ENCODE assay signal across 8 mouse cellular contexts in the genomic region with DNA sequence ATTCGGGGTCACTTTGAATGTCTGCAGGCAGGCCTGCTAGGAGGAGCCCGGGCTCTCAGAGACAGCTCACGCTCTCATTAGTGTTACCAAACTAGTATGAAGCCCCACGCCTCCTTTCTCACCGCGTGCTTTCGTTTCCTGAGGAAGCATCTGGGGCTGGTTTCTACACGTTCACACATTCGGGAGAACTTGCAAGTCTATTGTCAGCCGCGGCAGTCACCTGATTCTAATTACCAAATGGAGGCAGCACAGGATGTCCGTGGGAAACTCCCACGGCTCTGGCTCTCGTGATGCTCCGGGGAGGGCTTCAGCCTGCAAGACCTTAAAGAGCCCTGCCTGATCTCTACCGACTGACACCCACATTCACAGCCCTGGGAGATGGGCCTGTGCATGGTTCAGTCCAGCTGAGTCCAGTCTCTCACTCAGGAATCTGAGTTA. TPM values are rescaled to one million over a fixed set of nuclear protein-coding genes. Genes with fewer than 3 reads are reported as not detected.
DNase-seq lines count a peak whose midpoint lies in the region; ATAC-seq and TF ChIP-seq lines count a peak whose summit lies in the region.

No protein-coding gene starts in this region.

- no peak for ATAC-seq in forebrain, postnatal 0 days
- ATAC-seq in lung, embryonic 16.5 days (ENCODE audit: low read depth) = peak; percentile 16

- DNase-seq in ES-CJ7 (ENCODE audit: low read depth, low spot score) = peak; percentile 81
- DNase-seq in c-Kit-positive CD71-negative TER-119-negative erythroid progenitor cells, embryonic 14.5 days (ENCODE audit: low read depth) = peak; percentile 88
- peak; percentile 66 for DNase-seq in forebrain, postnatal 0 days
- DNase-seq in heart, postnatal 4 days = peak; percentile 82
- DNase-seq in layer of hippocampus, adult 8-10 months (ENCODE audit: low spot score in 2 of 2) = peak; percentile 63 to 69
- peak; percentile 41 for DNase-seq in ovary, postnatal 10 days (ENCODE audit: low spot score)
- peak; percentile 69 to 70 for DNase-seq in thymus, postnatal 10 days (ENCODE audit: low spot score in 2 of 2)

- peaks cover 23% of the 10 kb centered on the region for H3K4me1 ChIP-seq in forebrain, postnatal 0 days (ENCODE audit: insufficient read depth)
- peaks cover 36% of the 10 kb centered on the region for H3K4me1 ChIP-seq in lung, embryonic 16.5 days (replicated peaks; ENCODE audit: control insufficient read depth, insufficient read depth, low read length)

- peak overlapping the region; percentile 47 for H3K4me2 ChIP-seq in forebrain, postnatal 0 days (ENCODE audit: low read depth)
- peak overlapping the region; percentile 52 for H3K4me2 ChIP-seq in lung, embryonic 16.5 days (ENCODE audit: low read depth, low read length)

- no peak for TF ChIP-seq CTCF in forebrain, postnatal 0 days (IDR thresholded peaks at IDR 0.05; ENCODE audit: low read depth)

- H3K27ac ChIP-seq in forebrain, postnatal 0 days (ENCODE audit: low read depth, low read length) = no peak overlapping the region; the same call in 1 of the 2 replicates
- H3K27ac ChIP-seq in lung, embryonic 16.5 days (ENCODE audit: low read length) = peak overlapping the region; percentile 100

- peak overlapping the region; percentile 22; the same call in 1 of the 2 replicates for H3K9ac ChIP-seq in forebrain, postnatal 0 days
- peak overlapping the region; percentile 52 for H3K9ac ChIP-seq in lung, embryonic 16.5 days (ENCODE audit: low read length)

- peak overlapping the region; percentile 16; the same call in 1 of the 2 replicates for H3K4me3 ChIP-seq in forebrain, postnatal 0 days (ENCODE audit: low read depth, low read length)
- peak overlapping the region; percentile 37 for H3K4me3 ChIP-seq in lung, embryonic 16.5 days (ENCODE audit: low read length)

- no peaks in the 10 kb centered on the region for H3K27me3 ChIP-seq in forebrain, postnatal 0 days (ENCODE audit: insufficient read depth, low read length)
- H3K27me3 ChIP-seq in lung, embryonic 16.5 days (ENCODE audit: control insufficient read depth, insufficient read depth, low read depth, low read length) = no peaks in the 10 kb centered on the region

- no peaks in the 10 kb centered on the region for H3K9me3 ChIP-seq in forebrain, postnatal 0 days (ENCODE audit: low read length)
- H3K9me3 ChIP-seq in lung, embryonic 16.5 days (ENCODE audit: control insufficient read depth, low read length) = no peaks in the 10 kb centered on the region

- 2% methylated on average over 16 of the region's 16 CpGs for WGBS in forebrain, postnatal 0 days
- WGBS in lung, embryonic 16.5 days = 3% methylated on average over 16 of the region's 16 CpGs

- peaks cover under 1% of the 10 kb centered on the region; the same call in 1 of the 2 replicates for H3K36me3 ChIP-seq in forebrain, postnatal 0 days (ENCODE audit: insufficient read depth)
- H3K36me3 ChIP-seq in lung, embryonic 16.5 days (ENCODE audit: control insufficient read depth, insufficient read depth, low read length) = peaks cover 8% of the 10 kb centered on the region

RNA-seq across cellular contexts. Expression of a gene that starts 3.0 kb away (rescaled TPM):
- 64.4 and 75.0 TPM in 2 replicates for total RNA-seq in forebrain, postnatal 0 days (2014; rRNA removed)
- 60.9 and 73.0 TPM in 2 replicates for polyA plus RNA-seq in forebrain, postnatal 0 days (2015; fragmentation: Nextera tagmentation; extraction: Ambion mirVana)
- total RNA-seq in heart, postnatal 4 days (2021) = 10 to 100 TPM; 81.7 to 88.6 TPM
- total RNA-seq in layer of hippocampus, adult 8-10 months (2022) = 10 to 100 TPM; 47.2 to 86.0 (median 47.7) TPM
- polyA plus RNA-seq in lung, embryonic 16.5 days (2015; fragmentation: Nextera tagmentation; extraction: Ambion mirVana) = 217 and 224 TPM in 2 replicates

RNA-seq across cellular contexts. Expression of a gene that starts 18.6 kb away (rescaled TPM):
- total RNA-seq in forebrain, postnatal 0 days (2014; rRNA removed) = 0.24 and 0.31 TPM in 2 replicates
- polyA plus RNA-seq in forebrain, postnatal 0 days (2015; fragmentation: Nextera tagmentation; extraction: Ambion mirVana) = 0.17 TPM in 1 of 2 replicates, not detected in the other
- under 1 TPM; 0.68 to 0.74 TPM for total RNA-seq in heart, postnatal 4 days (2021)
- under 1 TPM in 3 of 4 experiments, not detected in 1; 0.08 to 0.98 (median 0.92) TPM for total RNA-seq in layer of hippocampus, adult 8-10 months (2022)
- 1.3 TPM in 2 replicates for polyA plus RNA-seq in lung, embryonic 16.5 days (2015; fragmentation: Nextera tagmentation; extraction: Ambion mirVana)

RNA-seq across cellular contexts. Expression of a gene that starts 21.1 kb away (rescaled TPM):
- total RNA-seq in forebrain, postnatal 0 days (2014; rRNA removed) = 96.4 and 114 TPM in 2 replicates
- polyA plus RNA-seq in forebrain, postnatal 0 days (2015; fragmentation: Nextera tagmentation; extraction: Ambion mirVana) = 131 and 143 TPM in 2 replicates
- total RNA-seq in heart, postnatal 4 days (2021) = 10 to 100 TPM; 73.8 to 80.5 TPM
- 10 to 100 TPM; 67.9 to 91.9 (median 79.9) TPM for total RNA-seq in layer of hippocampus, adult 8-10 months (2022)
- polyA plus RNA-seq in lung, embryonic 16.5 days (2015; fragmentation: Nextera tagmentation; extraction: Ambion mirVana) = 245 and 264 TPM in 2 replicates

RNA-seq across cellular contexts. Expression of a gene that starts 43.9 kb away (rescaled TPM):
- total RNA-seq in forebrain, postnatal 0 days (2014; rRNA removed) = 30.9 and 33.2 TPM in 2 replicates
- polyA plus RNA-seq in forebrain, postnatal 0 days (2015; fragmentation: Nextera tagmentation; extraction: Ambion mirVana) = 67.7 and 75.2 TPM in 2 replicates
- total RNA-seq in heart, postnatal 4 days (2021) = 10 to 100 TPM; 42.4 to 45.9 TPM
- 10 to 100 TPM; 51.2 to 73.5 (median 59.2) TPM for total RNA-seq in layer of hippocampus, adult 8-10 months (2022)
- polyA plus RNA-seq in lung, embryonic 16.5 days (2015; fragmentation: Nextera tagmentation; extraction: Ambion mirVana) = 76.4 and 94.8 TPM in 2 replicates
